ENCODE assay signal across 8 mouse cellular contexts in genomic region chr17:46383294-46384060, GRCm38 (mm10). TPM values are rescaled to one million over a fixed set of nuclear protein-coding genes. Genes with fewer than 3 reads are reported as not detected.
DNase-seq lines count a peak whose midpoint lies in the region; ATAC-seq lines count a peak whose summit lies in the region.

Zfp318 (plus strand) TSS chr17:46383731.

- H3K27me3 ChIP-seq in heart, embryonic 13.5 days (replicated peaks) = no peaks in the 10 kb centered on the region
- peaks cover 16% of the 10 kb centered on the region; the same call in 1 of the 2 replicates for H3K27me3 ChIP-seq in liver, embryonic 12.5 days (replicated peaks)
- H3K27me3 ChIP-seq in stomach, embryonic 15.5 days (replicated peaks) = no peaks in the 10 kb centered on the region

- DNase-seq in CD4-positive, CD25-positive, alpha-beta regulatory T cell, adult 2 months (ENCODE audit: low read depth, low spot score) = peak; percentile 96
- DNase-seq in fat pad, adult 2 months (ENCODE audit: extremely low read depth, low read depth, low spot score) = peak; percentile 36
- DNase-seq in kidney, postnatal 10 days = peak; percentile 99
- DNase-seq in natural killer cell, adult 2 months (ENCODE audit: low spot score in 2 of 2) = peak; percentile 91 to 97

- peak within 1 kb of the TSS; percentile 95 for H3K4me2 ChIP-seq in heart, embryonic 13.5 days
- H3K4me2 ChIP-seq in liver, embryonic 12.5 days = peak within 1 kb of the TSS; percentile 99
- H3K4me2 ChIP-seq in stomach, embryonic 15.5 days = peak within 1 kb of the TSS; percentile 79

- no peaks in the 10 kb centered on the region for H3K9me3 ChIP-seq in heart, embryonic 13.5 days
- no peaks in the 10 kb centered on the region for H3K9me3 ChIP-seq in liver, embryonic 12.5 days (replicated peaks)
- no peaks in the 10 kb centered on the region for H3K9me3 ChIP-seq in stomach, embryonic 15.5 days

- H3K9ac ChIP-seq in heart, embryonic 13.5 days = peak within 1 kb of the TSS; percentile 97
- H3K9ac ChIP-seq in liver, embryonic 12.5 days = peak within 1 kb of the TSS; percentile 93
- H3K9ac ChIP-seq in stomach, embryonic 15.5 days = peak within 1 kb of the TSS; percentile 68

- under 1% methylated on average over 55 of the region's 105 CpGs for WGBS in heart, embryonic 13.5 days
- under 1% methylated on average over 85 of the region's 105 CpGs for WGBS in liver, embryonic 12.5 days (ENCODE audit: insufficient replicate concordance)
- WGBS in stomach, embryonic 15.5 days = under 1% methylated on average over 78 of the region's 105 CpGs

- peaks cover 17% of the 10 kb centered on the region for H3K36me3 ChIP-seq in heart, embryonic 13.5 days
- H3K36me3 ChIP-seq in liver, embryonic 12.5 days = peaks cover 12% of the 10 kb centered on the region; the same call in 1 of the 2 replicates
- H3K36me3 ChIP-seq in stomach, embryonic 15.5 days = 0 out of 2 replicates have a peak, but pooled peaks cover 5% of the 10 kb centered on the region

- peak within 1 kb of the TSS; percentile 78 for H3K4me3 ChIP-seq in brown adipose tissue, adult 24 weeks (ENCODE audit: insufficient read depth, low read depth, low read length)
- H3K4me3 ChIP-seq in heart, embryonic 13.5 days = peak within 1 kb of the TSS; percentile 94
- peak within 1 kb of the TSS; percentile 85 for H3K4me3 ChIP-seq in liver, embryonic 12.5 days
- H3K4me3 ChIP-seq in stomach, embryonic 15.5 days (replicated peaks) = peak within 1 kb of the TSS; percentile 68

- ATAC-seq in heart, embryonic 13.5 days (ENCODE audit: extremely low read depth, insufficient number of reproducible peaks, low FRiP score, low TSS enrichment) = peak; percentile 99
- peak; percentile 99 for ATAC-seq in liver, embryonic 12.5 days
- ATAC-seq in stomach, embryonic 15.5 days (ENCODE audit: insufficient read depth, low FRiP score, low read depth) = peak; percentile 99

- no peaks in the 10 kb centered on the region; the same call in none of the 2 replicates for H3K4me1 ChIP-seq in brown adipose tissue, adult 24 weeks (ENCODE audit: control insufficient read depth, insufficient read depth, insufficient read length, low read length)
- H3K4me1 ChIP-seq in heart, embryonic 13.5 days = peaks cover 20% of the 10 kb centered on the region
- H3K4me1 ChIP-seq in liver, embryonic 12.5 days = peaks cover 19% of the 10 kb centered on the region
- peaks cover 8% of the 10 kb centered on the region; the same call in 1 of the 2 replicates for H3K4me1 ChIP-seq in stomach, embryonic 15.5 days

- H3K27ac ChIP-seq in brown adipose tissue, adult 24 weeks (replicated peaks; ENCODE audit: low read depth, low read length) = 0 out of 2 replicates have a peak within 1 kb of the TSS, but pooled peaks have one; percentile 49
- H3K27ac ChIP-seq in heart, embryonic 13.5 days (replicated peaks) = peak within 1 kb of the TSS; percentile 89
- H3K27ac ChIP-seq in liver, embryonic 12.5 days = peak within 1 kb of the TSS; percentile 81
- peak within 1 kb of the TSS; percentile 86 for H3K27ac ChIP-seq in stomach, embryonic 15.5 days

RNA-seq across cellular contexts. Expression of gene Zfp318, which starts in this region (rescaled TPM):
- 8.0 and 12.4 TPM in 2 replicates for polyA plus RNA-seq in brown adipose tissue, adult 24 weeks (2012; ENCODE audit: insufficient read depth, insufficient read length, missing spikeins)
- polyA plus RNA-seq in heart, embryonic 13.5 days (2015; fragmentation: Nextera tagmentation; extraction: Ambion mirVana) = 5.1 and 5.2 TPM in 2 replicates
- 4.4 and 4.5 TPM in 2 replicates for polyA plus RNA-seq in liver, embryonic 12.5 days (2016; fragmentation: Nextera tagmentation; extraction: Ambion mirVana)
- 8.2 and 9.8 TPM in 2 replicates for polyA plus RNA-seq in stomach, embryonic 15.5 days (2015; fragmentation: Nextera tagmentation; extraction: Ambion mirVana)

Comparison
In these comparisons a context has a peak if more than half of its experiments do, and no peak if none do; other contexts are left out.
1. Peak in every context shown above with its lines: DNase-seq, ATAC-seq, H3K4me3 ChIP-seq and H3K27ac ChIP-seq.
2. DNase-seq: peak in every context shown above with its lines; median percentile 99 in kidney, postnatal 10 days; 96 in CD4-positive, CD25-positive, alpha-beta regulatory T cell, adult 2 months; 94 in natural killer cell, adult 2 months; 36 in fat pad, adult 2 months.